Comparison of ENCODE assay signal across 1 mouse cellular context in genomic region chr5:103761754-103762153, GRCm38 (mm10).
TF ChIP-seq lines count a peak whose summit lies in the region.

No protein-coding gene starts in this region.

TF ChIP-seq in MEL, 35 proteins besides CTCF, POLR2A, EP300 and RAD21 (continued from another document):
- no peak for TF ChIP-seq MAFK (IDR thresholded peaks at IDR 0.05; ENCODE audit: borderline replicate concordance, low read depth, low read length)
- TF ChIP-seq GATA1 (IDR thresholded peaks at IDR 0.05; ENCODE audit: low read depth, low read length), result 0 out of 2 replicates have a peak, but pooled peaks have one; percentile 46
